Mouse (Mus musculus): ENCODE data around the gene Pdcd11.
"Not testable (repeated sequence)": the region's sequence is repeated elsewhere in the genome, so short reads cannot be mapped to it uniquely, and the experiment has no call there.

Gene Pdcd11

GRCm38 (mm10) chr19:47128164-47128563, 37.6 kb downstream of the Pdcd11 start:
- peak in 1 of 2 experiments; percentile 59 for DNase-seq (ENCODE audit: low spot score in 2 of 2)

DNA sequence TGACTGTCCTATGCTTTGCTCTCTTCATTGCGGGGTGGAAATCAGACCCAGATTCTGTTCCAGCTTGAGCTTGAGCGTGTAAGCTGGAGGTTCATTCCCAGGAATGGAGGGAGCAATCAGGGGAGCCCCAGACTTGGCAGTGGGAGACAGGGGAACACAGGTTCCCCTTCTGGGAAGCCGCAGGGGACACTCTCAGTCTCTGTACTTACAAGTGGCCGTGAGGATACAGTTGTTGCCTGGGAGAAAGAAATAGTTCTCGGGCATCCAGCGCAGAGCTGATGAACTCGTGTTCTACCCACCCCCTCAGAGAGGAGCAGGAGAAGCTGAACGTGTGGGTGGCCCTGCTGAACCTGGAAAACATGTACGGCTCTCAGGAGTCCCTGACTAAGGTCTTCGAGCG, 38.3 kb downstream of the Pdcd11 start:
- peak in 1 of 2 experiments; percentile 53 for DNase-seq (ENCODE audit: low spot score in 2 of 2)

DNA sequence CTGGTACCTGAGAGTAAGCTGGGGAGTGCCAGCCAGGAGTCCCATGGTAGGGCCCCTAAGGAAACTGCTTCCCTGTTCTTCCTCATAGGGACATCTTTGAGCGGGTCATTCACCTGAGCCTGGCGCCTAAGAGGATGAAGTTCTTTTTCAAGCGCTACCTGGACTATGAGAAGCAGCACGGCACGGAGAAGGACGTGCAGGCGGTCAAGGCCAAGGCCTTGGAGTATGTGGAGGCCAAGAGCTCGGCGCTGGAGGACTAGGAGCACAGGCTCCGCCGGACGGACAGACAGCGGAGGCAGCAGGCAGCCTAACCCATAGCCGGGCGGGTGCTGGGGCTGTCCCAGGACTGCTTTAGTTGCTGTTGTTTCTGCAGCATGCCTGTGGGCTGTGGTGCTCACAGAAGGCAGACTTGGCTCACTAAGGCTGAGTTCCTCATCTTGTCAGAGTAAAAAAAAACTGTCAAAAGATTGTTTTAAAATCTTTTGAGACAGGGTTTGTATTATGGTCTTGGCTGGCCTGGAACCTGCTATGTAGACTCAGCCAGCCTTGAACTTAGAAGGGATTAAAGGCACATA, 40.1 kb downstream of the Pdcd11 start:
- DNase-seq (ENCODE audit: low spot score in 2 of 2), result no peak

DNA sequence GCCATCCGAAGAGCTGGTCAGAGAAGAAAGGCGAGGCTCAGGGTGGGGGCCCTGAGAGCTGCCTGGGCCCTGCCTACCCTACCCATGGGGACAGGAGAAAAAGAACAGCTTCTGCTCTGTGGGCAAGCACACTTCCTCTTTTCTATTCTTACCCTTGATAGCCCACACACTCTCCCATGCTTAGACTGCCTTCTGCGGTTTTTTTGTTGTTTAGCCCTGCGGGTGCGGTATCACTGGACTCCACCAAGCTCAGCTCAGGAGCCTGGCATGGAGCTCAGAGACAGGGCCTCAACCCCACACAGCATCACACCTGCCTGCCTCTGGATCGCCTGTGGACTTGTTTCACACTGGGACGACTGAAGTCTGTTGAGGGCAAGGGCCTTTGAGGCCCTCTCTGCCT, 42.6 kb downstream of the Pdcd11 start:
- DNase-seq (ENCODE audit: low spot score in 2 of 2), result peak; percentile 47 to 70

DNA sequence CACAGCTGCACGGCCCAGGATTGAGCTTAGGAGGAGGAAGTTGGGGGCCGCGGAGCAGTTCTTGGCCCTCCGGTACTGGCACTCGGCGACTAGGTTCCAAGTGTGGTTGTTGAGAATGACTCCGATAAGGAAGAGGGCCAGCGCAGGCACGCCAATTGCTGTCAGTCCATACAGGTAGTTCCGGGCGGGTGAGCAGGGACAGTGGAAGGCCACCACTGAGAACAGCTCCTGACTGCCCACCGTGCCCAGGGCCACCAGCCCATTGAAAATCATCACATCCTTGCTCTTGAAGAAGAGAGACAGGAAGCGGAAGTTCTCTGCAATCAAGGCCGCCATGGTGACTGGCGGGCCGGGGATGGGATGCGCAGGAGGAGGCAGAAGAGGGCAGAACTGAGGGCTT, 45.0 kb downstream of the Pdcd11 start:
- no peak for DNase-seq (ENCODE audit: low spot score in 2 of 2)

GRCm38 (mm10) chr19:47136170-47136569, 45.6 kb downstream of the Pdcd11 start:
- DNase-seq (ENCODE audit: low spot score in 2 of 2), result no peak

DNA sequence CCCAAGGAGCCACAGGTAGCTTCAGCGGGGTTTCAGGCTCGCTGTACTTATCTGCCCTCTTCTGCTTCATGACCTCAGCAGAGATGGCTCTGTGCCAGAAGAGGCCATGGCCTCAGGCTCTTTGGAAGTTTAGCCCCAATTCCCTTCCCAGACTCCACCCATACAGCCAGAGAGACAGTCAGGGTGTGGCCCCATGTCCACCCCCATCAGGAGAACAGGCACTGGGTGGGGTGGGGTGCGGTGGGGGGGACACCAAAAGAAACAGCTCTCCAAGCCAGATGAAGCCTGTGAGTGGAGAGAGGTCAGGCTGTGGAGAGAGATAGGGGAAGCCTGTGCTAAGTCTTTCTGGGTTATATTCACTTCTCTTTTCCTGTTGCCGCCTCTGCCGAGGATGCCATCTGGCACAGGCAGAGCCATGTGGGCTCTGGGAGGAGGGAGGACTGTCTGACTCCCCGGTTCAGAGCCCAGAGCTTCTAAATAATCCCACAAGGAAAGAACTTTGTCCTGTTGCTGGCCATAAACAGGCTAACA, 46.5 kb downstream of the Pdcd11 start:
- DNase-seq (ENCODE audit: low spot score in 2 of 2), result no peak

GRCm38 (mm10) chr19:47137771-47138421, 47.3 kb downstream of the Pdcd11 start, which contains the start of gene Calhm2:
Gene Calhm2, minus strand, starts transcription at chr19:47138294.
- DNase-seq (ENCODE audit: low spot score in 2 of 2), result peak; percentile 36 to 75

DNA sequence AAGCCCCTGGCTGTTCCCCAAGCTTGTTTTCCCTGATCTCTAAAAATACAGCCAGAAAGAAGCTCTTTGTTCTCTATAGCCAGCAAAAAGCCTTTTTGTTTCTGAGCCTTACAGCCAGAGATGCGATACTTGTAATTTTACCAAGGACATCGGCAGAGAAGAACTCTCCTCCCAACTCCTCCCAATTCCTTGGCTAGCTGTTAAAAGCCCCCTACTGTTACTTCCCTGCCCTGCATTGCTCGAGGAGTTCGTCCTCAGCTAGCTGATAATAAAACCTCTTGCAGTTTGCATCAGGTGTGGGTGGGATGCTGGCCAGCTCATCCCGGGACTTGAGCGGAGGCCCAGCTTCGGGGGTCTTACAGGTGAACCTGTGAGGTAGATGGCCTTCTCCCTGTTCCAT, 49.0 kb downstream of the Pdcd11 start:
- DNase-seq (ENCODE audit: low spot score in 2 of 2), result not testable (repeated sequence)

- DNase-seq (ENCODE audit: low spot score in 2 of 2), result no peak
Measured at GRCm38 (mm10) chr19:47142438-47142837, 51.9 kb downstream of the Pdcd11 start.

DNA sequence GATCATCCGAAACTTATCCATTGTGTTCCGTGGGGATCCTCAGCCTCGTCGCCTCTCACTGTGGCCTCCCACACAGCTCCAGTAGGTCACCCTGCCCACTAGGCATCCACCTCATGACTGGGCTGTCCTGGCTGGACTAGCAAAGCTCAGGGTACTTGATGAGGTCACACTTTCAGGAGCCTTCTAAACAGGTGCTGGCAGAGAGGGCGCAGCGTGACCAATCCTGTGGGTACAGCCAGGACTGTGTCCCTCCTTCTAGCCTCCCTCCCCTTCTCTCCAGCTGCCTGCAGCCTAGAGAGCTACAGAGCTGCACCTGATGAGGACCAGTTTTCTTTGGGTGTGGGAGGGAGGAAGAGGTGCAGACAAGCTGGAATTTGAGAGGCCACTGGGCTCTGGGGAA, 53.6 kb downstream of the Pdcd11 start, which contains the start of gene Calhm1:
TSS of gene Calhm1 (minus strand) at position 101 of the 400 bp plus-strand sequence.
- DNase-seq (ENCODE audit: low spot score in 2 of 2), result no peak

GRCm38 (mm10) chr19:47148267-47148847, 57.8 kb downstream of the Pdcd11 start:
- DNase-seq (ENCODE audit: low spot score in 2 of 2), result no peak

DNA sequence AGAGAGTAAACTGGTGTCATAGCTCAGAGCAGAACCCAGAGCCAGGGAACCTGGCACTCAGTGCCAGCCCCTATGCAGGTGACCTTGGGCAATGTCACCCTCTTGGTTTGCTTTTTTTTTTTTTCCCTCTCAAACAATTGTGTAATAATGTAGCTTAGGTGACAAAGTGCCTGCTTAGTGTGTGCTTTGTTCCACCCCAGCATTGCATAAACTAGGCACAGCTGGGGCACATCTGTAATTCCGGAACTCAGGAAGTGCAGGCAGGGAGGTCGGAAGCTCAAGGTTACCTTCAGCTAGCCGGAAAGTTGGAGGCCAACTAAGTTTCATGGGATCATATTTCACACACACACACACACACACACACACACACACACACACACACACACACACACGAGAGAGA, 59.3 kb downstream of the Pdcd11 start:
- DNase-seq (ENCODE audit: low spot score in 2 of 2), result no peak

DNA sequence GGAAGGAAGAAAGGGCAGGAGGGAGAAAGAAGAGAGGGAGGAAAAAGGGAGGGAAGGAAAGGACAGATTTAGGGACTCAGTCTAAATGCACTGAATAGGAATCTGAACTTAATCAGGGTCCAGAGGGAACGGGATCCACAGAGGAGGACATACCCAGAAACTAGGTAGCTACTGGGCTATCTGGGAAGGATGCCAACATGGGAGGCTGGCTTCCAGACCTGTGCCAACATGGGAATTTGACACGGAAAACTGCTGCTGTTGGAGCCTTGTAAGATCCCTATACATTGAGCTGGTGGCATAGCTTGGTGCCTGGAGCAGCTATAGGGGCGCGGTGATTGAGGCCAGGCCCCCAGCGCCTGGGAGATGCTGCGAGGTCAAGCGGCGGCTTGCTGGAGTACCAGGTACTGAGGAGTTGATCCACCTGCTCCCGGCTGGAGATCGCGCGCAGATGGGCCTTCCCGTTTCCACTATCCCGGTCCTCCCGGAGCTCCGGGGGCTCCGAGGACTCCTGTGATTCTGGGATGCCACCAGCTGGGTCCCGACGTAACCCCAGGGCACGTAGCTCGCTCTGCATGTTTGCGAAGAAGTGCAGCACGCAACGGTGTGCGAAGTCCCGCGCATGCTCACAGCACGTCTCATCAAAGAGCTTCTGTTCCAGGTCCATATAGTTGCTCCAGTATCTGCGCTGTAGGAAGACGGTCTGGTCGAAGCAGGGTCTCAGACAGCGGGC, 60.9 kb downstream of the Pdcd11 start:
- DNase-seq (ENCODE audit: low spot score in 2 of 2), result no peak

DNA sequence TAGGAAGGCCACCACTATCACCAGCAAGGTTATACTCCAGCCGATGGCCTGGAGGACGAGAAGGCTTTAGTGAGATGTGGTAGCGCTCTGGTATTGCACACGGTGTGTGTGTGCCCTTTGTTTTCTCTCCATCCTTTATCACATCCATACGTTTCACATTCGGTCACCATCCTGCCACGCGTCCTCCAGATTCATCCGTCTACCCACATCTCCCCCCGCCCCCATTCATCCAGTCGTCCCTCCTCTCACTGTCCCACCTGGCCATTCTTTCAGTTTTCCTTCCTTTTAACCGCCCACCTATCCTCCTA, 61.4 kb downstream of the Pdcd11 start:
- no peak for DNase-seq (ENCODE audit: low spot score in 2 of 2)

GRCm38 (mm10) chr19:47153767-47154166, 63.2 kb downstream of the Pdcd11 start:
- no peak for DNase-seq (ENCODE audit: low spot score in 2 of 2)

DNA sequence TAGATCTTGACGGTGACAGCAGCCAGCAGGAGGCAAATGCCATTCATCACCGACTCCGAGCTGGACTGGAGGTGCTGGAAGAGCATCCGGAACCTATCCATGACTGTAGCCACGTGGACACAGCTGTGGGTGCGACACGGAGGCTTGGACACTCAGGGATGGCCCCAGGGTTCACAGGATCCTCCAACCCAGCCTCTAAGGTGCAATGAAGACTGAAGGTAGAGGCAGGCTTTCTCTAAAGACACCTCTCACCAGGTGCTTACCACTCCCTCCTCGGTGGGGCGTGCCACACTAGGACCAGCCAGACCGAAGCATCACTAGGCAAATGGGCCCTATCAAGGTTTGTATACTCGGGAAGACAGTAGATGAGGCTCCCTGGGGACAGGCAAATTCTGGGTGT, 67.1 kb downstream of the Pdcd11 start, which contains the start of gene Calhm3:
TSS of gene Calhm3 (minus strand) at position 101 of the 400 bp plus-strand sequence.
- no peak for DNase-seq (ENCODE audit: low spot score in 2 of 2)

GRCm38 (mm10) chr19:47161669-47162068, 71.1 kb downstream of the Pdcd11 start:
- no peak for DNase-seq (ENCODE audit: low spot score in 2 of 2)

DNA sequence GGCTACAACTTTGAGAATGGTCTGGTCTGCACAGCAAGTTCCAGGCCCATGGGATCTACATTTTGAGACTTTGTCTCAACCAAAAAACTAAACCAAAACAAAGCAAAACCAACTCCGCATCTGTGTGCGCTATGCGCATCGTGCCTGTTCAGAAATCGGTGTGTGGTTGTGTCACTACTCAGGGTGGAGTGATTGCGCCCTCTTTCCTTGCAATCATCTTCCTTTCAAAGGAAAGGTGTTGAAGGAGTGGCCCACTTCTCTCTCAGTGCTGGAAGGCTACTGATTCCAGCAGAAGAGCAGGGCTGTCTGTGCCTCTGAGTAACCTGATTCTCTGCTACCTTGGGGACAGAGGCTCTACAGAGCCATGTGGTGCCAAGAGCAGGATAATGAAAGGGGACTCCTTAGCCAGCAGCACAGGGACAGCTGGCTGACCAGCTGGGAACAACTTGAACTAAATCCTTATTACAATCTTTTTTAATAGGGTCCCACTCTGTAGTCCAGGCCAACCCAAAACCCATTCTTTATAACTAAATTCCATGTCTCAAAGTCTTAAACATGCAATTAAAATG, 72.7 kb downstream of the Pdcd11 start:
- DNase-seq (ENCODE audit: low spot score in 2 of 2), result no peak

DNA sequence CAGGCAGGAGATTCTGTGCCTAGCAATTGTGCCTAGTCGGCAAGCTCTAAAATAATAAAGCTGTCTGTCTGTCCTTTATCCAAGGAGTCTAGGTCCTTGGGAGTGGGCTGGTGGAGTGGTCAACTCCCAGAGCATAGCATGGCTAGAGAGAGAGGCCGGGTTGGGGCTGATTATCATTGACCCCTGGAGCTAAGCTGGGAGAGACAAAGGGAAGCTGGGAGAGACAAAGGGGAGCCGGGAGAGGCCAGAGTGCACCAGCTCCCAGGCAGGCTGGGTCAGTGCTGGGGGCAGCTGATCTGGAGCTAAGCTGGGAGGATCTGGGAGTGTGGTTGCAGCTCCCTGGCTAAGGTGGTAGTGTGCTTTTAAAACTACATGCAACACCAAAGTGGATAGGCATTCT, 76.2 kb downstream of the Pdcd11 start:
- DNase-seq (ENCODE audit: low spot score in 2 of 2), result no peak

- DNase-seq (ENCODE audit: low spot score in 2 of 2), result no peak
Measured at GRCm38 (mm10) chr19:47167617-47168214, 77.1 kb downstream of the Pdcd11 start.

- DNase-seq (ENCODE audit: low spot score in 2 of 2), result no peak
Measured at GRCm38 (mm10) chr19:47168223-47168622, 77.7 kb downstream of the Pdcd11 start.

Data from spleen, postnatal 4 days (tissue).